22 mouse cellular contexts compared by ENCODE assay signal in the genomic region with DNA sequence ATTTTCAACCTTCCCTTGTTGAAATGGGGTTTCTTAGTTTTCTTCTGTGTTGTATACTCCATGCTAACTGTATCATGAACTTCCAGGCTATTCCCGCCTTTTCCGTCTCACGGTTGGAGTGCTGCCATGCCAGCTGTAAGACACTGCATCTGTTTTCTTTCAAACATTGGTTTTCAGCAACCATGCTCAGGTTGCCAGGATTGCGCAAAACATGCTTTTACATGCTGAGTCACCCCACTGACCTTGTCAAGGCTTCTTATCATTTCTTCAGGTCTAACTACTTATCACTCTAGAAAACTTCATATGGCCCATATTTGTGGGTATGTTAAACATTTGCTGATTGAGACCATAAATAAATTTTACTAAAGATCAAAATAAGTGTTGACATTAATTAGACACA.
"Had no signal": no experiment of that assay in that cellular context is flagged by ENCODE, and none has a peak within 500 bp of the region (broad histone marks: within the 10 kb centered on the region; RNA-seq: fewer than 3 reads in every experiment).

No protein-coding gene starts in this region.

- H3K4me3 ChIP-seq: kidney, embryonic 15.5 days; limb, embryonic 12.5 days; limb, embryonic 15.5 days; liver, embryonic 13.5 days; neural tube, embryonic 12.5 days; neural tube, embryonic 15.5 days; stomach, embryonic 15.5 days had no signal

- H3K9ac ChIP-seq: kidney, embryonic 15.5 days; limb, embryonic 12.5 days; limb, embryonic 15.5 days; liver, embryonic 13.5 days; neural tube, embryonic 12.5 days; neural tube, embryonic 15.5 days; stomach, embryonic 15.5 days had no signal

- H3K9me3 ChIP-seq: kidney, embryonic 15.5 days; limb, embryonic 12.5 days; limb, embryonic 15.5 days; liver, embryonic 13.5 days; neural tube, embryonic 12.5 days; neural tube, embryonic 15.5 days; stomach, embryonic 15.5 days had no signal

- H3K4me1 ChIP-seq: kidney, embryonic 15.5 days; limb, embryonic 12.5 days; limb, embryonic 15.5 days; liver, embryonic 13.5 days; neural tube, embryonic 12.5 days; neural tube, embryonic 15.5 days; stomach, embryonic 15.5 days had no signal

- H3K27ac ChIP-seq: kidney, embryonic 15.5 days; limb, embryonic 12.5 days; limb, embryonic 15.5 days; liver, embryonic 13.5 days; neural tube, embryonic 12.5 days; neural tube, embryonic 15.5 days; stomach, embryonic 15.5 days had no signal

- H3K27me3 ChIP-seq: kidney, embryonic 15.5 days; limb, embryonic 12.5 days; limb, embryonic 15.5 days; liver, embryonic 13.5 days; neural tube, embryonic 12.5 days; neural tube, embryonic 15.5 days; stomach, embryonic 15.5 days had no signal

- DNase-seq: kidney, adult 8-10 months; kidney, postnatal 10 days; kidney, postnatal 36 days; layer of hippocampus, postnatal 36 days; left cerebral cortex, postnatal 4 days; liver, embryonic 13.5 days; lung, adult 2 months; lung, postnatal 14 days; lung, postnatal 4 days; midbrain, embryonic 14.5 days; right cerebral cortex, adult 18-20 months; right cerebral cortex, postnatal 14 days; right cerebral cortex, postnatal 4 days; thymus, adult 18-20 months; thymus, postnatal 36 days had no signal

- H3K4me2 ChIP-seq: kidney, embryonic 15.5 days; limb, embryonic 12.5 days; limb, embryonic 15.5 days; liver, embryonic 13.5 days; midbrain, embryonic 11.5 days; neural tube, embryonic 12.5 days; neural tube, embryonic 15.5 days; stomach, embryonic 15.5 days had no signal

- H3K36me3 ChIP-seq: kidney, embryonic 15.5 days; limb, embryonic 12.5 days; limb, embryonic 15.5 days; liver, embryonic 13.5 days; neural tube, embryonic 12.5 days; neural tube, embryonic 15.5 days; stomach, embryonic 15.5 days had no signal
